Mouse (Mus musculus) cerebellum, adult 11 months (tissue): ENCODE results near the gene Ramp3.
"Not testable (repeated sequence)": the region's sequence is repeated elsewhere in the genome, so short reads cannot be mapped to it uniquely, and the experiment has no call there.

Experiments
- DNase-seq: peaks from one replicate; pipeline ENCODE4 v3.0.0; 2022

Gene Ramp3

GRCm38 (mm10) chr11:6658271-6658670 is at the start of gene Ramp3:
Gene Ramp3, plus strand, starts transcription at chr11:6658521.
- DNase-seq, result peak; percentile 51

GRCm38 (mm10) chr11:6615250-6616205 is 42.8 kb upstream of the Ramp3 start:
- DNase-seq, result no peak

- no peak for DNase-seq
These were observed 34.6 kb upstream of the Ramp3 start for GRCm38 (mm10) chr11:6623704-6624103.

GRCm38 (mm10) chr11:6624619-6625382 is 33.5 kb upstream of the Ramp3 start:
- no peak for DNase-seq

- peak; percentile 91 for DNase-seq
These were observed 32.6 kb upstream of the Ramp3 start, which contains the start of gene Tbrg4 for GRCm38 (mm10) chr11:6625478-6626387. Gene Tbrg4, minus strand, starts transcription at chr11:6626067.

GRCm38 (mm10) chr11:6626388-6626772 is 31.9 kb upstream of the Ramp3 start:
- DNase-seq, result no peak

GRCm38 (mm10) chr11:6627731-6628130 is 30.6 kb upstream of the Ramp3 start:
- DNase-seq, result no peak

GRCm38 (mm10) chr11:6628568-6628967 is 29.8 kb upstream of the Ramp3 start:
- DNase-seq, result peak; percentile 34

GRCm38 (mm10) chr11:6629655-6630054 is 28.7 kb upstream of the Ramp3 start:
- no peak for DNase-seq

- no peak for DNase-seq
These were observed 22.2 kb upstream of the Ramp3 start for GRCm38 (mm10) chr11:6636150-6636549.

- DNase-seq, result no peak
These were observed 19.8 kb upstream of the Ramp3 start, which contains the start of gene Wap for GRCm38 (mm10) chr11:6638537-6638936. Gene Wap, minus strand, starts transcription at chr11:6638637.

GRCm38 (mm10) chr11:6639072-6639471 is 19.2 kb upstream of the Ramp3 start:
- DNase-seq, result no peak

GRCm38 (mm10) chr11:6644566-6644965 is 13.8 kb upstream of the Ramp3 start:
- no peak for DNase-seq

GRCm38 (mm10) chr11:6647831-6648724 is 10.2 kb upstream of the Ramp3 start:
- no peak for DNase-seq

GRCm38 (mm10) chr11:6650519-6650918 is 7.8 kb upstream of the Ramp3 start:
- DNase-seq, result no peak

GRCm38 (mm10) chr11:6652978-6653377 is 5.3 kb upstream of the Ramp3 start:
- not testable (repeated sequence) for DNase-seq

GRCm38 (mm10) chr11:6654903-6655302 is 3.4 kb upstream of the Ramp3 start:
- DNase-seq, result peak; percentile 82

GRCm38 (mm10) chr11:6661206-6661605 is 2.9 kb downstream of the Ramp3 start:
- no peak for DNase-seq

- no peak for DNase-seq
These were observed 8.3 kb downstream of the Ramp3 start for GRCm38 (mm10) chr11:6666634-6667033.

- no peak for DNase-seq
These were observed 10.7 kb downstream of the Ramp3 start for GRCm38 (mm10) chr11:6669041-6669440.

GRCm38 (mm10) chr11:6670044-6670443 is 11.7 kb downstream of the Ramp3 start:
- DNase-seq, result no peak
